Mouse (Mus musculus): ENCODE results near the gene 1700057G04Rik. TPM values are rescaled to one million over a fixed set of nuclear protein-coding genes. Genes with fewer than 3 reads are reported as not detected.

The 1700057G04Rik gene
- total RNA-seq, 4 experiments from 2014 or later: not detected

DNA sequence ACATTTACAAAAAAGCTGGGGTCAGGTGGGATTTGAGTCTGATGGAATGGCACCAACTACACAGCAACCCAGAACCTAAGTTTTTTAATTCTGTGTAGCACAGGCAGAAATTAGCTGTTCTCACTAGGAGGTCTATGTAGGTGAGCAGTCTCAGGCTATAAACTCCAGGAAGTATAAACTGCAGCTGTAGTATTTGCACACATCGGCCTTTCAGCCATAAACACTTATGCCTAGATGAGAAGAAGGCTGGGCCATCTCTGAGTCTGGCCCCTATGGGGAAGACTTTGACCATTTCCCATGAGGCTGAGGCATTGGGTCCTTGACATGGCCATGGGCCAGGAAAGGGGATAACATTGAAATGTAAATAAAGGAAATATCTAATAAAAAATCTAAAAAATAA is 76.7 kb downstream of the 1700057G04Rik start:
- DNase-seq (ENCODE audit: low spot score): no peak

DNA sequence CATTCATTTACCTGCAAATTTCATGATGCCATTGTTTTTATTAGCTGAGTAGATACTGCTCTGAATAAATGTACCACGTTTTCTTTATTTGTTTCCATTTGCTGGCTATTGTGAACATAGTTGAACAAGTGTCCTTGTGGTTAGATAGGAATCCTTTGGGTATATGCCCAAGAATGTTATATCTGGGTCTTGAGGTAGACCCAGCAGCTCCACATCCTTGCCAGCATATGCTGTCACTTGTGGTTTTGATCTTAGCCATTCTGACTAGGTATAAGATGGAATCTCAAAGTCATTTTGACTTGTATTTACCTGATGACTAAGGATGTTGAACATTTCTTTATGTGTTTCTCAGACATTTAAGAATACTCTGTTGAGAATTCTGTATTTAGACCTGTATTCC is 77.7 kb downstream of the 1700057G04Rik start:
- DNase-seq (ENCODE audit: low spot score): no peak

DNA sequence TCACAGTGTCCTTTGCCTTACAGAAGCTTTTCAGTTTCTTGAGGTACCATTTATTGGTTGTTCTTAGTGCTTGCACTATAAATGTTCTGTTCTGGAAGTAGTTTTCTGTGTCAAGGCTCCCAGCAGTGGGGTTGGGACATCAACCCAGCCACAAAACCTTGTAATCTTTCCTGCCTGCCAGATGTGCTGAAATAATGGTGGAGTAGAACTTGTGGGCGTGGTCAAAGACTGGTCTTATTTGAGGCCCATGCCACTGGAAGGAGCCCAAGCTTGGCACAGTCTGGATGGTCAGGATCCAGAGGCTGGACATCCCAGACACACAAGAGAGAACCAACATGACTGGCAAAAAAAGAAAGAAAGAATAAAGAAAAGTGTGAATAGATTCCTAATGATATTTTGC is 78.2 kb downstream of the 1700057G04Rik start:
- DNase-seq (ENCODE audit: low spot score): no peak

DNA sequence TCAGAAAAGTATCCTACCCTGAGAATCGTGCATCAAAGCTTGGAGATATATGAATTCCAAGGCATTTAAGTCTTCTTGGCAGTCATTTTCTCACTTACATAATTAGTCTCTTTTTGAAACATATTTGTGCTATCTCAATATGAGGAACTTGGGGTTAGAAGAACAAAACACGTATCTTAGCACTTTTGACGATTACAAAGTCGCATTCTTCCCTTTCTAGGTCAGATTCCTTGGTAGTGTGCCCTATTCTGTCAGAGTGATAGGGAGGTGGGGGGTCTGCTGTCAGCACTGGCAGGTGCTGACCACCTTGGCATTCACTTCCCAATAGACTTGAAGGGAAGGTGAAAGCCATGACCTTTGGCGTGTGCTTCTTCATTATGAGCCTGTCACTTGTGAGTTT is 93.5 kb downstream of the 1700057G04Rik start:
- DNase-seq (ENCODE audit: low spot score): no peak

Small RNA genes lying within 50 kb of the gene (microRNA-seq; reads per million reads assigned to microRNA genes)
- gene Mir6386: not detected

Other genes with a start within 250 kb of the 1700057G04Rik start
- gene Plscr5, start 116.4 kb upstream of the 1700057G04Rik start, total RNA-seq (2022): not detected
- gene Plscr1, start 59.6 kb upstream of the 1700057G04Rik start, total RNA-seq (2022): 10 to 100 TPM; 10.2 to 13.0 (median 11.6) TPM
- gene Plscr2, start 33.8 kb upstream of the 1700057G04Rik start, total RNA-seq (2022): 10 to 100 TPM; 21.5 to 33.4 (median 26.9) TPM
- 1 to 10 TPM; 7.0 to 9.2 (median 7.7) TPM for gene Plscr4, start 148.0 kb downstream of the 1700057G04Rik start, total RNA-seq (2022)
- 10 to 100 TPM; 12.7 to 16.6 (median 14.8) TPM for gene Plod2, start 232.8 kb downstream of the 1700057G04Rik start, total RNA-seq (2022)